Mouse (Mus musculus): ENCODE measurements at regions not wholly inside any gene's neighbourhood (a gene's known extent, or its start where the extent isn't known, plus 50 kb on each side); places are given as distances from the start of the nearest gene placed in this dataset.

- ATAC-seq (replicated peaks; ENCODE audit: low FRiP score, low TSS enrichment, low read depth) = no peak
- Histone ChIP-seq H3K4me1 (replicated peaks; ENCODE audit: control insufficient read depth, insufficient read depth, low read length) (peaks cover 9% of the 10 kb centered on the region; the same call in 1 of the 2 replicates), H3K27ac (ENCODE audit: low read depth) (no peak overlapping the region), H3K4me3 (ENCODE audit: low read depth, low read length) (no peak overlapping the region), H3K9ac (ENCODE audit: low read length) (no peak overlapping the region), H3K36me3 (ENCODE audit: control insufficient read depth, insufficient read depth, low read length) (no peaks in the 10 kb centered on the region), H3K27me3 (replicated peaks; ENCODE audit: control insufficient read depth, insufficient read depth, low read length) (no peaks in the 10 kb centered on the region), H3K9me3 (ENCODE audit: control insufficient read depth, low read length) (no peaks in the 10 kb centered on the region), H3K4me2 (ENCODE audit: low read length) (no peak overlapping the region)
- 20% methylated on average over 5 of the region's 5 CpGs for WGBS
- DNase-seq (ENCODE audit: low spot score) = no peak
Measured at GRCm38 (mm10) chr13:44043494-44043885, 258.9 kb downstream of the Cd83 start.

GRCm38 (mm10) chr13:44044546-44045216 lies 260.1 kb downstream of the Cd83 start:
- no peak overlapping the region for H3K4me2 ChIP-seq (ENCODE audit: low read length)
- WGBS = 82% methylated on average over 23 of the region's 23 CpGs

GRCm38 (mm10) chr13:44046436-44046835 lies 261.9 kb downstream of the Cd83 start:
- no peaks in the 10 kb centered on the region for H3K36me3 ChIP-seq (ENCODE audit: control insufficient read depth, insufficient read depth, low read length)
- H3K4me3 ChIP-seq (ENCODE audit: low read depth, low read length) = no peak overlapping the region
- no peak for ATAC-seq (replicated peaks; ENCODE audit: low FRiP score, low TSS enrichment, low read depth)
- 31% methylated on average over 2 of the region's 2 CpGs for WGBS
- no peaks in the 10 kb centered on the region for H3K27me3 ChIP-seq (replicated peaks; ENCODE audit: control insufficient read depth, insufficient read depth, low read length)
- no peak overlapping the region for H3K4me2 ChIP-seq (ENCODE audit: low read length)
- H3K27ac ChIP-seq (ENCODE audit: low read depth) = no peak overlapping the region
- no peaks in the 10 kb centered on the region for H3K9me3 ChIP-seq (ENCODE audit: control insufficient read depth, low read length)
- H3K9ac ChIP-seq (ENCODE audit: low read length) = no peak overlapping the region
- H3K4me1 ChIP-seq (replicated peaks; ENCODE audit: control insufficient read depth, insufficient read depth, low read length) = peaks cover 9% of the 10 kb centered on the region; the same call in 1 of the 2 replicates
- DNase-seq (ENCODE audit: low spot score) = no peak

More at GRCm38 (mm10) chr13:44044546-44045216, 260.1 kb downstream of the Cd83 start:
- H3K9ac ChIP-seq (ENCODE audit: low read length) = no peak overlapping the region
- H3K4me1 ChIP-seq (replicated peaks; ENCODE audit: control insufficient read depth, insufficient read depth, low read length) = peaks cover 9% of the 10 kb centered on the region; the same call in 1 of the 2 replicates
- ATAC-seq (replicated peaks; ENCODE audit: low FRiP score, low TSS enrichment, low read depth) (no peak), DNase-seq (ENCODE audit: low spot score) (no peak)
- no peaks in the 10 kb centered on the region for H3K9me3 ChIP-seq (ENCODE audit: control insufficient read depth, low read length)
- no peaks in the 10 kb centered on the region for H3K27me3 ChIP-seq (replicated peaks; ENCODE audit: control insufficient read depth, insufficient read depth, low read length)
- H3K27ac ChIP-seq (ENCODE audit: low read depth) = no peak overlapping the region
- no peaks in the 10 kb centered on the region for H3K36me3 ChIP-seq (ENCODE audit: control insufficient read depth, insufficient read depth, low read length)
- H3K4me3 ChIP-seq (ENCODE audit: low read depth, low read length) = no peak overlapping the region

- Histone ChIP-seq H3K9me3 (ENCODE audit: control insufficient read depth, low read length) (no peaks in the 10 kb centered on the region), H3K27me3 (replicated peaks; ENCODE audit: control insufficient read depth, insufficient read depth, low read length) (no peaks in the 10 kb centered on the region), H3K36me3 (ENCODE audit: control insufficient read depth, insufficient read depth, low read length) (no peaks in the 10 kb centered on the region), H3K27ac (ENCODE audit: low read depth) (no peak overlapping the region), H3K4me2 (ENCODE audit: low read length) (no peak overlapping the region), H3K9ac (ENCODE audit: low read length) (no peak overlapping the region), H3K4me1 (replicated peaks; ENCODE audit: control insufficient read depth, insufficient read depth, low read length) (peaks cover 21% of the 10 kb centered on the region), H3K4me3 (ENCODE audit: low read depth, low read length) (no peak overlapping the region)
- WGBS = 70% methylated on average over 7 of the region's 7 CpGs
- no peak for ATAC-seq (replicated peaks; ENCODE audit: low FRiP score, low TSS enrichment, low read depth)
- DNase-seq (ENCODE audit: low spot score) = no peak
Measured at GRCm38 (mm10) chr13:44054157-44054556, 269.6 kb downstream of the Cd83 start.

- H3K27me3 ChIP-seq (replicated peaks; ENCODE audit: control insufficient read depth, insufficient read depth, low read length) = no peaks in the 10 kb centered on the region
- peak overlapping the region; percentile 1 for H3K4me2 ChIP-seq (ENCODE audit: low read length)
- H3K36me3 ChIP-seq (ENCODE audit: control insufficient read depth, insufficient read depth, low read length) = no peaks in the 10 kb centered on the region
- no peak; the same call in 1 of the 2 replicates for ATAC-seq (replicated peaks; ENCODE audit: low FRiP score, low TSS enrichment, low read depth)
- H3K27ac ChIP-seq (ENCODE audit: low read depth) = peak overlapping the region; percentile 77
- H3K4me3 ChIP-seq (ENCODE audit: low read depth, low read length) = no peak overlapping the region
- DNase-seq (ENCODE audit: low spot score) = peak; percentile 70
- H3K4me1 ChIP-seq (replicated peaks; ENCODE audit: control insufficient read depth, insufficient read depth, low read length) = peaks cover 21% of the 10 kb centered on the region
- no peaks in the 10 kb centered on the region for H3K9me3 ChIP-seq (ENCODE audit: control insufficient read depth, low read length)
- no peak overlapping the region for H3K9ac ChIP-seq (ENCODE audit: low read length)
- WGBS = 25% methylated on average over 20 of the region's 20 CpGs
Measured at GRCm38 (mm10) chr13:44055573-44056491, 271.3 kb downstream of the Cd83 start.

- no peak for ATAC-seq (replicated peaks; ENCODE audit: low FRiP score, low TSS enrichment, low read depth)
- no peaks in the 10 kb centered on the region for H3K9me3 ChIP-seq (ENCODE audit: control insufficient read depth, low read length)
- peaks cover 22% of the 10 kb centered on the region for H3K4me1 ChIP-seq (replicated peaks; ENCODE audit: control insufficient read depth, insufficient read depth, low read length)
- no peak overlapping the region for H3K9ac ChIP-seq (ENCODE audit: low read length)
- WGBS = 60% methylated on average over 9 of the region's 9 CpGs
- H3K27me3 ChIP-seq (replicated peaks; ENCODE audit: control insufficient read depth, insufficient read depth, low read length) = no peaks in the 10 kb centered on the region
- H3K27ac ChIP-seq (ENCODE audit: low read depth) = peak overlapping the region; percentile 77; the same call in 1 of the 2 replicates
- H3K4me2 ChIP-seq (ENCODE audit: low read length) = peak overlapping the region; percentile 1
- no peak overlapping the region for H3K4me3 ChIP-seq (ENCODE audit: low read depth, low read length)
- no peaks in the 10 kb centered on the region for H3K36me3 ChIP-seq (ENCODE audit: control insufficient read depth, insufficient read depth, low read length)
- DNase-seq (ENCODE audit: low spot score) = no peak
Measured at GRCm38 (mm10) chr13:44056716-44057115, 272.1 kb downstream of the Cd83 start.

- DNase-seq (ENCODE audit: low spot score) (no peak), ATAC-seq (replicated peaks; ENCODE audit: low FRiP score, low TSS enrichment, low read depth) (no peak)
- Histone ChIP-seq H3K27ac (ENCODE audit: low read depth) (no peak overlapping the region), H3K9me3 (ENCODE audit: control insufficient read depth, low read length) (no peaks in the 10 kb centered on the region), H3K4me2 (ENCODE audit: low read length) (no peak overlapping the region), H3K9ac (ENCODE audit: low read length) (no peak overlapping the region), H3K36me3 (ENCODE audit: control insufficient read depth, insufficient read depth, low read length) (no peaks in the 10 kb centered on the region), H3K4me1 (replicated peaks; ENCODE audit: control insufficient read depth, insufficient read depth, low read length) (peaks cover 30% of the 10 kb centered on the region), H3K4me3 (ENCODE audit: low read depth, low read length) (no peak overlapping the region), H3K27me3 (replicated peaks; ENCODE audit: control insufficient read depth, insufficient read depth, low read length) (no peaks in the 10 kb centered on the region)
- WGBS = 90% methylated on average over 5 of the region's 5 CpGs
Measured at GRCm38 (mm10) chr13:44057542-44057941, 273.0 kb downstream of the Cd83 start.

GRCm38 (mm10) chr13:44058277-44058676 lies 273.7 kb downstream of the Cd83 start:
- no peaks in the 10 kb centered on the region for H3K36me3 ChIP-seq (ENCODE audit: control insufficient read depth, insufficient read depth, low read length)
- H3K9me3 ChIP-seq (ENCODE audit: control insufficient read depth, low read length) = no peaks in the 10 kb centered on the region
- H3K27me3 ChIP-seq (replicated peaks; ENCODE audit: control insufficient read depth, insufficient read depth, low read length) = no peaks in the 10 kb centered on the region
- 92% methylated on average over 2 of the region's 2 CpGs for WGBS
- H3K4me1 ChIP-seq (replicated peaks; ENCODE audit: control insufficient read depth, insufficient read depth, low read length) = peaks cover 31% of the 10 kb centered on the region
- DNase-seq (ENCODE audit: low spot score) = no peak
- no peak overlapping the region for H3K4me3 ChIP-seq (ENCODE audit: low read depth, low read length)
- no peak overlapping the region for H3K9ac ChIP-seq (ENCODE audit: low read length)
- H3K4me2 ChIP-seq (ENCODE audit: low read length) = no peak overlapping the region
- ATAC-seq (replicated peaks; ENCODE audit: low FRiP score, low TSS enrichment, low read depth) = no peak
- H3K27ac ChIP-seq (ENCODE audit: low read depth) = no peak overlapping the region

All from intestine, embryonic 14.5 days (tissue).